Mouse (Mus musculus) embryonic facial prominence, embryonic 11.5 days (tissue): ENCODE results near the gene Entpd2. TPM values are rescaled to one million over a fixed set of nuclear protein-coding genes. Genes with fewer than 3 reads are reported as not detected.

Experiments used
- ATAC-seq: fragments of 200-750 bp; cut with Nextera tagmentation; replicated peaks from 2 replicates; pipeline ENCODE4 v1.8.0; 2017; ENCODE audit warnings: low read depth; ENCODE audit not compliant: insufficient number of reproducible peaks, low FRiP score, low TSS enrichment
- DNase-seq: peaks from one replicate; pipeline ENCODE4 v3.0.0-alpha.2; 2015; ENCODE audit warnings: low spot score
- H3K27ac ChIP-seq: fragments of 300-500 bp; sonication (generic); replicated peaks from 2 replicates; pipeline ENCODE4 v1.5.1; 2014; ENCODE audit warnings: mild to moderate bottlenecking, low read depth, low read length, control low read depth
- H3K27me3 ChIP-seq: fragments of 300-500 bp; sonication (generic); 2 replicates; pipeline ENCODE4 v1.6.1; 2014; ENCODE audit warnings: mild to moderate bottlenecking, low read length, moderate library complexity, mixed read lengths; ENCODE audit not compliant: control insufficient read depth, insufficient read depth
- H3K36me3 ChIP-seq: fragments of 300-500 bp; sonication (generic); replicated peaks from 2 replicates; pipeline ENCODE4 v1.6.1; 2014; ENCODE audit warnings: low read depth, mild to moderate bottlenecking, low read length, moderate library complexity, mixed read lengths; ENCODE audit not compliant: control insufficient read depth, insufficient read depth
- H3K4me1 ChIP-seq: fragments of 300-500 bp; sonication (generic); 2 replicates; pipeline ENCODE4 v1.6.1; 2014; ENCODE audit warnings: low read length, mixed read lengths; ENCODE audit not compliant: control insufficient read depth, insufficient read depth
- H3K4me2 ChIP-seq: fragments of 300-500 bp; sonication (generic); 2 replicates; pipeline ENCODE4 v1.6.1; 2014; ENCODE audit warnings: low read depth, mild to moderate bottlenecking, control low read depth, low read length, moderate library complexity
- H3K4me3 ChIP-seq: fragments of 300-500 bp; sonication (generic); 2 replicates; pipeline ENCODE4 v1.5.1; 2014; ENCODE audit warnings: low read depth, low read length, control low read depth
- H3K9ac ChIP-seq: fragments of 300-500 bp; sonication (generic); replicated peaks from 2 replicates; pipeline ENCODE4 v1.6.1; 2014; ENCODE audit warnings: mild to moderate bottlenecking, control low read depth, low read length
- H3K9me3 ChIP-seq: fragments of 300-500 bp; sonication (generic); replicated peaks from 2 replicates; pipeline ENCODE4 v1.6.1; 2016; ENCODE audit warnings: mild to moderate bottlenecking, low read length, inconsistent platforms, mixed read lengths; ENCODE audit not compliant: control insufficient read depth
- WGBS: fragments of 180-500 bp; shearing (Covaris S2); extraction: QIAGEN DNeasy Blood & Tissue Kit; methylation state at CpG from one replicate; pipeline ENCODE4 v1.1.7; 2014; 5-methylcytosine and 5-hydroxymethylcytosine counted together
- polyA plus RNA-seq: library from polyadenylated mRNA; unstranded; fragments of >200 nt; fragmentation: Nextera tagmentation; extraction: Ambion mirVana; gene quantifications from 2 replicates; pipeline ENCODE4 v1.2.1, GENCODE M21; 2014

Entpd2 gene
- polyA plus RNA-seq, 1 experiment from 2014 or later = 0.10 TPM

- peaks cover 38% of the 10 kb centered on the region for H3K27me3 ChIP-seq
- no peak overlapping the region for H3K9ac ChIP-seq
- 88% methylated on average over 7 of the region's 7 CpGs for WGBS
- no peak overlapping the region for H3K4me2 ChIP-seq
- no peak for DNase-seq
- H3K36me3 ChIP-seq = no peaks in the 10 kb centered on the region
- H3K9me3 ChIP-seq = no peaks in the 10 kb centered on the region
- peaks cover 5% of the 10 kb centered on the region for H3K4me1 ChIP-seq
- no peak for ATAC-seq
- no peak overlapping the region for H3K27ac ChIP-seq
- H3K4me3 ChIP-seq = no peak overlapping the region
Observed at GRCm38 (mm10) chr2:25398065-25398464, 2.4 kb downstream of the Entpd2 start.

GRCm38 (mm10) chr2:25399051-25399450 lies 3.4 kb downstream of the Entpd2 start, which contains the start of gene Npdc1:
Npdc1 (plus strand) TSS chr2:25399351.
- DNase-seq (no peak), ATAC-seq (no peak)
- Histone ChIP-seq H3K27ac (no peak within 1 kb of the TSS), H3K4me3 (no peak within 1 kb of the TSS), H3K4me1 (peaks cover 5% of the 10 kb centered on the region), H3K4me2 (no peak within 1 kb of the TSS), H3K9me3 (no peaks in the 10 kb centered on the region), H3K27me3 (peaks cover 44% of the 10 kb centered on the region), H3K9ac (no peak within 1 kb of the TSS), H3K36me3 (no peaks in the 10 kb centered on the region)
- WGBS = 58% methylated on average over 8 of the region's 8 CpGs

GRCm38 (mm10) chr2:25400291-25400690 lies 4.6 kb downstream of the Entpd2 start:
- 21% methylated on average over 16 of the region's 16 CpGs for WGBS
- H3K9me3 ChIP-seq = no peaks in the 10 kb centered on the region
- no peak overlapping the region for H3K4me3 ChIP-seq

GRCm38 (mm10) chr2:25400764-25401163 lies 5.1 kb downstream of the Entpd2 start:
- DNase-seq (peak; percentile 40), ATAC-seq (no peak)
- peaks cover 5% of the 10 kb centered on the region for H3K4me1 ChIP-seq
- no peaks in the 10 kb centered on the region for H3K36me3 ChIP-seq
- H3K9ac ChIP-seq = no peak overlapping the region
- no peak overlapping the region for H3K4me3 ChIP-seq
- no peak overlapping the region for H3K4me2 ChIP-seq
- peaks cover 37% of the 10 kb centered on the region for H3K27me3 ChIP-seq
- no peak overlapping the region for H3K27ac ChIP-seq
- 5% methylated on average over 17 of the region's 17 CpGs for WGBS
- no peaks in the 10 kb centered on the region for H3K9me3 ChIP-seq

More at GRCm38 (mm10) chr2:25400291-25400690, 4.6 kb downstream of the Entpd2 start:
- no peak for ATAC-seq
- no peak overlapping the region for H3K4me2 ChIP-seq
- peaks cover 42% of the 10 kb centered on the region for H3K27me3 ChIP-seq
- no peak overlapping the region for H3K27ac ChIP-seq
- H3K9ac ChIP-seq = no peak overlapping the region
- DNase-seq = no peak
- H3K4me1 ChIP-seq = peaks cover 5% of the 10 kb centered on the region
- no peaks in the 10 kb centered on the region for H3K36me3 ChIP-seq

GRCm38 (mm10) chr2:25402377-25402971 lies 6.8 kb downstream of the Entpd2 start:
- Histone ChIP-seq H3K9ac (peak overlapping the region; percentile 70; the same call in 1 of the 2 replicates), H3K27me3 (peaks cover 21% of the 10 kb centered on the region), H3K4me3 (peak overlapping the region; percentile 54), H3K27ac (no peak overlapping the region), H3K4me1 (no peaks in the 10 kb centered on the region), H3K36me3 (no peaks in the 10 kb centered on the region), H3K4me2 (peak overlapping the region; percentile 80), H3K9me3 (no peaks in the 10 kb centered on the region)
- peak; percentile 96 for DNase-seq
- WGBS = 1% methylated on average over 13 of the region's 13 CpGs
- peak; percentile 11; the same call in 1 of the 2 replicates for ATAC-seq

GRCm38 (mm10) chr2:25402972-25403601 lies 7.4 kb downstream of the Entpd2 start:
- no peak overlapping the region for H3K27ac ChIP-seq
- peak overlapping the region; percentile 70 for H3K9ac ChIP-seq
- H3K27me3 ChIP-seq = peaks cover 21% of the 10 kb centered on the region
- peak; percentile 7; the same call in 1 of the 2 replicates for ATAC-seq
- no peaks in the 10 kb centered on the region for H3K4me1 ChIP-seq
- H3K9me3 ChIP-seq = no peaks in the 10 kb centered on the region
- H3K4me3 ChIP-seq = peak overlapping the region; percentile 54
- peak; percentile 43 for DNase-seq
- H3K4me2 ChIP-seq = peak overlapping the region; percentile 80
- 2% methylated on average over 45 of the region's 54 CpGs for WGBS
- no peaks in the 10 kb centered on the region for H3K36me3 ChIP-seq

- no peak for ATAC-seq
- 79% methylated on average over 4 of the region's 4 CpGs for WGBS
- no peak for DNase-seq
- no peaks in the 10 kb centered on the region for H3K36me3 ChIP-seq
- no peaks in the 10 kb centered on the region for H3K9me3 ChIP-seq
- H3K9ac ChIP-seq = no peak overlapping the region; the same call in 1 of the 2 replicates
- no peak overlapping the region; the same call in 1 of the 2 replicates for H3K4me2 ChIP-seq
- H3K4me3 ChIP-seq = no peak overlapping the region; the same call in 1 of the 2 replicates
- H3K27ac ChIP-seq = no peak overlapping the region
- H3K27me3 ChIP-seq = peaks cover 21% of the 10 kb centered on the region
- H3K4me1 ChIP-seq = no peaks in the 10 kb centered on the region
Observed at GRCm38 (mm10) chr2:25403994-25404393, 8.3 kb downstream of the Entpd2 start.

- Histone ChIP-seq H3K27me3 (peaks cover 6% of the 10 kb centered on the region; the same call in 1 of the 2 replicates), H3K4me2 (no peak overlapping the region), H3K4me1 (no peaks in the 10 kb centered on the region), H3K4me3 (no peak overlapping the region), H3K36me3 (no peaks in the 10 kb centered on the region), H3K9ac (no peak overlapping the region), H3K27ac (no peak overlapping the region), H3K9me3 (no peaks in the 10 kb centered on the region)
- no peak for DNase-seq
- ATAC-seq = no peak
- WGBS = 87% methylated on average over 10 of the region's 10 CpGs
Observed at GRCm38 (mm10) chr2:25408908-25409307, 13.2 kb downstream of the Entpd2 start.
